Mouse (Mus musculus) sigmoid colon, adult 10 weeks (tissue): ENCODE results near the gene Atp2b2. TPM values are rescaled to one million over a fixed set of nuclear protein-coding genes. Genes with fewer than 3 reads are reported as not detected.

Experiments used
- polyA plus RNA-seq: library from polyadenylated mRNA; stranded (reverse); fragments of 350-450 nt; fragmentation: Illumina TruSeq; extraction: RNeasy Lipid Tissue Mini Kit (QIAGEN cat#74804); gene quantifications from one replicate; pipeline ENCODE4 v1.2.3, GENCODE M21; 2014; ENCODE audit warnings: low read depth, low replicate concordance

Gene Atp2b2
- polyA plus RNA-seq, result 0.19 TPM

DNA sequence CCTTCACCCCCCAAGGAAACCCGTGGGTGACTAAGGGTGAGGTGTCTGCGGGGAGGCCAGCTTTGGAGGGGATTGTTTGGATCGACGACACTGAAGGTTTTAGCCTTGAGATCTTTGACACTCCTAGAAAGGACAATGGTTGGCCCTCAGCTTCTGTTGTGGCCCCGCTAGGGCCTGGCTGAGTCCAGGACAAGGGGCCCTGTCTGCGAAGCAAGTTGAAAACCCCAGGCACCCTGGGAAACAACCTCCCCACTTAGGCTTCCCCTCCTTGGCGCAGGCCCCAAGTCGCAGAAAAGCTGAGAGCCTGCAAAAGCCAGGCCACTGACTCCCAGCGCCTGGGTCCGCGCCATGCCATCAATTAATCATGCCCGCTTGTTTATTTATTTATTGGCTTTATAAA, at the start of gene Atp2b2:
TSS of gene Atp2b2 (minus strand) at position 282 of the 400 bp plus-strand sequence.

GRCm38 (mm10) chr6:113740236-113741217, 301.9 kb downstream of the Atp2b2 start, which contains the start of gene Sec13:
TSS of gene Sec13 (minus strand) at chr6:113740743.

DNA sequence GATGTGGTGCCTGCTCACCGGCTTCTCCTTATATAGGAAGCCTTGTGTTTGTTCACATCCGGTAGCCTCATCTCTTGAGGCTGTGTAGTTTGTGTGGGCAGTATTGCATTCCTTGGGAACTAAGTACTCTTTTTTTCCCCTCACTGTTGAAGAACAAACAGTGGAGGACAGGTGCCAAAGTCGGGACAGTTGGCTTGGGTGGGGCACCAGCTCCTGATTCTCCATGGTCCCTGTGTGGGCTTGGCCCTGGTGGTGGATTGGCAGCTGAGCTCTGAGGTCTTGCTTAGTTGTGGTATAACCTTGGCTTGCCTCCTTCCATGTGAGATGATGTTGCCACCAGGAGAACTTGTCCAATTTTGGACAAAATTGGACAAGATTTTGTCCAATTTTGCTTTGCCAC, 322.5 kb downstream of the Atp2b2 start, which contains the start of gene Ghrl:
TSS of gene Ghrl (minus strand) at position 3 of the 400 bp plus-strand sequence.

GRCm38 (mm10) chr6:113696582-113697221, 345.7 kb downstream of the Atp2b2 start, which contains the start of gene Tatdn2:
TSS of gene Tatdn2 (plus strand) at chr6:113697050.

Other genes with a start within 250 kb of the Atp2b2 start
- gene Slc6a11, start 88.6 kb upstream of the Atp2b2 start, polyA plus RNA-seq, result 0.16 TPM
- 0.22 TPM for gene Slc6a1, start 240.0 kb upstream of the Atp2b2 start, polyA plus RNA-seq